Mouse (Mus musculus): ENCODE data around the gene Nr0b2. TPM values are rescaled to one million over a fixed set of nuclear protein-coding genes. Genes with fewer than 3 reads are reported as not detected.
"Not testable (repeated sequence)": the region's sequence is repeated elsewhere in the genome, so short reads cannot be mapped to it uniquely, and the experiment has no call there.

Gene Nr0b2
- total RNA-seq (2021) = not detected
- long read RNA-seq, experiment 1 = 0 reads
- long read RNA-seq, experiment 2 = 0 reads

GRCm38 (mm10) chr4:133552768-133553447 is at the start of gene Nr0b2:
Nr0b2 (plus strand) TSS chr4:133553376.
- no peak within 1 kb of the TSS for H3K27ac ChIP-seq
- no peak for TF ChIP-seq CTCF (conservative IDR thresholded peaks at IDR 0.05)
- H3K4me3 ChIP-seq = no peak within 1 kb of the TSS
- no peak for DNase-seq (ENCODE audit: low spot score in 2 of 2)

- no peak overlapping the region for H3K27ac ChIP-seq
- no peak overlapping the region for H3K4me3 ChIP-seq
- no peak for TF ChIP-seq CTCF (conservative IDR thresholded peaks at IDR 0.05)
- no peak for DNase-seq (ENCODE audit: low spot score in 2 of 2)
These were observed 48.9 kb upstream of the Nr0b2 start for GRCm38 (mm10) chr4:133504300-133504699.

- no peak for TF ChIP-seq CTCF (conservative IDR thresholded peaks at IDR 0.05)
- no peak overlapping the region for H3K27ac ChIP-seq
- DNase-seq (ENCODE audit: low spot score in 2 of 2) = no peak
- H3K4me3 ChIP-seq = no peak overlapping the region
These were observed 48.3 kb upstream of the Nr0b2 start for GRCm38 (mm10) chr4:133504755-133505485.

GRCm38 (mm10) chr4:133506573-133506972 is 46.6 kb upstream of the Nr0b2 start:
- no peak for TF ChIP-seq CTCF (conservative IDR thresholded peaks at IDR 0.05)
- DNase-seq (ENCODE audit: low spot score in 2 of 2) = no peak
- H3K4me3 ChIP-seq = no peak overlapping the region
- H3K27ac ChIP-seq = no peak overlapping the region

- peak overlapping the region; percentile 39; the same call in 1 of the 2 replicates for H3K27ac ChIP-seq
- H3K4me3 ChIP-seq = no peak overlapping the region
- TF ChIP-seq CTCF (conservative IDR thresholded peaks at IDR 0.05) = no peak
- DNase-seq (ENCODE audit: low spot score in 2 of 2) = peak; percentile 75
These were observed 44.2 kb upstream of the Nr0b2 start for GRCm38 (mm10) chr4:133508990-133509389.

GRCm38 (mm10) chr4:133511050-133511449 is 42.1 kb upstream of the Nr0b2 start:
- H3K27ac ChIP-seq = no peak overlapping the region
- TF ChIP-seq CTCF (conservative IDR thresholded peaks at IDR 0.05) = no peak
- no peak overlapping the region for H3K4me3 ChIP-seq
- no peak for DNase-seq (ENCODE audit: low spot score in 2 of 2)

GRCm38 (mm10) chr4:133512511-133512910 is 40.7 kb upstream of the Nr0b2 start:
- not testable (repeated sequence) for H3K27ac ChIP-seq; H3K4me3 ChIP-seq; DNase-seq (ENCODE audit: low spot score in 2 of 2)

GRCm38 (mm10) chr4:133512972-133513371 is 40.2 kb upstream of the Nr0b2 start:
- Histone ChIP-seq H3K27ac (no peak overlapping the region), H3K4me3 (no peak overlapping the region)
- DNase-seq (ENCODE audit: low spot score in 2 of 2) = peak; percentile 72 to 88

GRCm38 (mm10) chr4:133518601-133519368 is 34.4 kb upstream of the Nr0b2 start, which contains the start of gene Kdf1:
Kdf1 (plus strand) TSS chr4:133518963.
- TF ChIP-seq CTCF (conservative IDR thresholded peaks at IDR 0.05) = no peak
- no peak for DNase-seq (ENCODE audit: low spot score in 2 of 2)
- H3K27ac ChIP-seq = no peak within 1 kb of the TSS
- H3K4me3 ChIP-seq = no peak within 1 kb of the TSS

More at GRCm38 (mm10) chr4:133512972-133513371, 40.2 kb upstream of the Nr0b2 start:
- TF ChIP-seq CTCF (conservative IDR thresholded peaks at IDR 0.05) = peak; percentile 91

GRCm38 (mm10) chr4:133519369-133519665 is 33.9 kb upstream of the Nr0b2 start:
- no peak overlapping the region for H3K27ac ChIP-seq
- no peak for DNase-seq (ENCODE audit: low spot score in 2 of 2)
- TF ChIP-seq CTCF (conservative IDR thresholded peaks at IDR 0.05) = no peak
- no peak overlapping the region for H3K4me3 ChIP-seq

- DNase-seq (ENCODE audit: low spot score in 2 of 2) = no peak
- no peak for TF ChIP-seq CTCF (conservative IDR thresholded peaks at IDR 0.05)
- no peak overlapping the region for H3K4me3 ChIP-seq
- no peak overlapping the region for H3K27ac ChIP-seq
These were observed 31.7 kb upstream of the Nr0b2 start for GRCm38 (mm10) chr4:133521502-133521901.

GRCm38 (mm10) chr4:133527788-133528187 is 25.4 kb upstream of the Nr0b2 start:
- no peak for TF ChIP-seq CTCF (conservative IDR thresholded peaks at IDR 0.05)
- Histone ChIP-seq H3K27ac (no peak overlapping the region), H3K4me3 (no peak overlapping the region)
- no peak for DNase-seq (ENCODE audit: low spot score in 2 of 2)

GRCm38 (mm10) chr4:133532777-133533176 is 20.4 kb upstream of the Nr0b2 start:
- no peak for DNase-seq (ENCODE audit: low spot score in 2 of 2)
- Histone ChIP-seq H3K27ac (no peak overlapping the region), H3K4me3 (no peak overlapping the region)
- no peak for TF ChIP-seq CTCF (conservative IDR thresholded peaks at IDR 0.05)

All from layer of hippocampus, adult 2 months (tissue).